Mouse (Mus musculus) kidney, adult 2 months (tissue): ENCODE data around the gene E130311K13Rik. TPM values are rescaled to one million over a fixed set of nuclear protein-coding genes. Genes with fewer than 3 reads are reported as not detected.
A peak's percentile ranks its signal among the peaks of the same experiment; 100 is the strongest.

Experiments
- DNase-seq: peaks from one replicate; pipeline ENCODE4 v3.0.0; 2021
- H3K27ac ChIP-seq: fragments of 200-500 bp; 2 replicates; pipeline ENCODE4 v1.5.1; 2012; ENCODE audit warnings: low read depth, low read length, control low read depth, inconsistent platforms; ENCODE audit not compliant: insufficient read depth
- H3K27me3 ChIP-seq: fragments of 200-500 bp; replicated peaks from 2 replicates; pipeline ENCODE4 v1.6.1; 2012; ENCODE audit warnings: mild to moderate bottlenecking, moderate library complexity, low read length, inconsistent platforms; ENCODE audit not compliant: control insufficient read depth, insufficient read depth
- H3K36me3 ChIP-seq: fragments of 200-500 bp; 2 replicates; pipeline ENCODE4 v1.6.1; 2012; ENCODE audit warnings: mild to moderate bottlenecking, moderate library complexity, low read length, inconsistent platforms; ENCODE audit not compliant: control insufficient read depth, insufficient read depth
- H3K4me1 ChIP-seq: fragments of 200-500 bp; 2 replicates; pipeline ENCODE4 v1.6.1; 2011; ENCODE audit warnings: low read length; ENCODE audit not compliant: control insufficient read depth, insufficient read depth
- H3K4me3 ChIP-seq: fragments of 200-500 bp; 2 replicates; pipeline ENCODE4 v1.5.1; 2011; ENCODE audit warnings: mild to moderate bottlenecking, low read depth, low read length, control low read depth; ENCODE audit not compliant: insufficient read depth
- CTCF ChIP-seq: fragments of 200-500 bp; conservative IDR thresholded peaks from 2 replicates; pipeline ENCODE4 v1.5.1; 2011; ENCODE audit warnings: low read depth, mild to moderate bottlenecking, control low read depth, low read length, moderate library complexity, mixed read lengths; ENCODE audit not compliant: insufficient read depth, insufficient read length
- POLR2A ChIP-seq: fragments of 200-500 bp; IDR thresholded peaks from one replicate; pipeline ENCODE4 v1.6.1; 2011; ENCODE audit warnings: low read depth, low read length, control low read depth
- WGBS: fragments of 180-500 bp; shearing (Covaris S2); methylation state at CpG from one replicate; pipeline ENCODE4 v1.1.7; 2018; 5-methylcytosine and 5-hydroxymethylcytosine counted together
- polyA plus RNA-seq: library from polyadenylated mRNA; depleted of rRNA; stranded (reverse); fragments of >200 nt; gene quantifications from 2 replicates; pipeline ENCODE4 v1.2.3, GENCODE M21; 2012

The E130311K13Rik gene
- polyA plus RNA-seq, 1 experiment, result 6.1 TPM

GRCm38 (mm10) chr3:63963421-63964099 is 34.3 kb upstream of the E130311K13Rik start:
- Histone ChIP-seq H3K36me3 (no peaks in the 10 kb centered on the region), H3K27ac (peak overlapping the region; percentile 72), H3K4me1 (peaks cover 11% of the 10 kb centered on the region; the same call in 1 of the 2 replicates), H3K27me3 (no peaks in the 10 kb centered on the region), H3K4me3 (peak overlapping the region; percentile 81)
- TF ChIP-seq CTCF (no peak), POLR2A (no peak)
- peak; percentile 83 for DNase-seq
- WGBS, result under 1% methylated on average over 25 of the region's 25 CpGs

- TF ChIP-seq CTCF, result no peak
- no peak for TF ChIP-seq POLR2A
- Histone ChIP-seq H3K4me1 (no peaks in the 10 kb centered on the region; the same call in 1 of the 2 replicates), H3K4me3 (no peak overlapping the region), H3K27me3 (no peaks in the 10 kb centered on the region), H3K27ac (no peak overlapping the region), H3K36me3 (no peaks in the 10 kb centered on the region; the same call in 1 of the 2 replicates)
- DNase-seq, result no peak
- 85% methylated on average over 3 of the region's 3 CpGs for WGBS
Measured at GRCm38 (mm10) chr3:63949837-63950236, 20.6 kb upstream of the E130311K13Rik start.

GRCm38 (mm10) chr3:63941204-63941850 is 12.1 kb upstream of the E130311K13Rik start:
- no peaks in the 10 kb centered on the region for H3K4me1 ChIP-seq
- no peak overlapping the region for H3K4me3 ChIP-seq
- TF ChIP-seq CTCF, result no peak
- TF ChIP-seq POLR2A, result no peak
- DNase-seq, result peak; percentile 27
- 76% methylated on average over 2 of the region's 2 CpGs for WGBS
- H3K27me3 ChIP-seq, result no peaks in the 10 kb centered on the region
- no peak overlapping the region for H3K27ac ChIP-seq
- peaks cover 1% of the 10 kb centered on the region; the same call in 1 of the 2 replicates for H3K36me3 ChIP-seq

GRCm38 (mm10) chr3:63938928-63939327 is 9.7 kb upstream of the E130311K13Rik start:
- no peak overlapping the region for H3K4me3 ChIP-seq
- H3K27ac ChIP-seq, result no peak overlapping the region
- TF ChIP-seq POLR2A (no peak), CTCF (no peak)
- 65% methylated on average over 2 of the region's 2 CpGs for WGBS
- no peaks in the 10 kb centered on the region; the same call in 1 of the 2 replicates for H3K36me3 ChIP-seq
- H3K27me3 ChIP-seq, result no peaks in the 10 kb centered on the region
- H3K4me1 ChIP-seq, result no peaks in the 10 kb centered on the region
- DNase-seq, result peak; percentile 12

GRCm38 (mm10) chr3:63919634-63920033 is 9.6 kb downstream of the E130311K13Rik start:
- TF ChIP-seq POLR2A, result no peak
- TF ChIP-seq CTCF, result peak; percentile 59
- 81% methylated on average over 3 of the region's 3 CpGs for WGBS
- H3K36me3 ChIP-seq, result peaks cover 6% of the 10 kb centered on the region
- H3K4me3 ChIP-seq, result no peak overlapping the region
- peak; percentile 35 for DNase-seq
- no peak overlapping the region for H3K27ac ChIP-seq
- H3K4me1 ChIP-seq, result no peaks in the 10 kb centered on the region
- H3K27me3 ChIP-seq, result no peaks in the 10 kb centered on the region

GRCm38 (mm10) chr3:63910301-63910700 is 19.0 kb downstream of the E130311K13Rik start:
- H3K36me3 ChIP-seq, result peaks cover 2% of the 10 kb centered on the region; the same call in 1 of the 2 replicates
- no peaks in the 10 kb centered on the region for H3K27me3 ChIP-seq
- TF ChIP-seq POLR2A, result no peak
- no peak for TF ChIP-seq CTCF
- 70% methylated on average over 4 of the region's 4 CpGs for WGBS
- no peak overlapping the region for H3K27ac ChIP-seq
- H3K4me3 ChIP-seq, result no peak overlapping the region
- no peak for DNase-seq
- no peaks in the 10 kb centered on the region for H3K4me1 ChIP-seq

GRCm38 (mm10) chr3:63905241-63905640 is 24.0 kb downstream of the E130311K13Rik start:
- Histone ChIP-seq H3K4me3 (peak overlapping the region; percentile 4; the same call in 1 of the 2 replicates), H3K4me1 (peaks cover 7% of the 10 kb centered on the region), H3K27ac (no peak overlapping the region), H3K36me3 (no peaks in the 10 kb centered on the region), H3K27me3 (no peaks in the 10 kb centered on the region)
- TF ChIP-seq CTCF, result no peak
- no peak for TF ChIP-seq POLR2A
- 4% methylated on average over 18 of the region's 18 CpGs for WGBS
- peak; percentile 45 for DNase-seq
